Mouse (Mus musculus) forebrain, embryonic 11.5 days (tissue): ENCODE data around the gene Zbtb43. TPM values are rescaled to one million over a fixed set of nuclear protein-coding genes. Genes with fewer than 3 reads are reported as not detected.

Source experiments
- ATAC-seq: fragments of 200-750 bp; cut with Nextera tagmentation; replicated peaks from 2 replicates; pipeline ENCODE4 v1.8.0; 2017; ENCODE audit warnings: moderate TSS enrichment; ENCODE audit not compliant: low FRiP score
- DNase-seq: peaks from one replicate; pipeline ENCODE4 v3.0.0-alpha.2; 2017; ENCODE audit warnings: low spot score
- H3K27ac ChIP-seq: fragments of 300-500 bp; sonication (generic); 2 replicates; pipeline ENCODE4 v1.5.1; 2014; ENCODE audit warnings: low read depth, low read length
- H3K27me3 ChIP-seq: fragments of 300-500 bp; sonication (generic); 2 replicates; pipeline ENCODE4 v1.6.1; 2014; ENCODE audit warnings: mild to moderate bottlenecking, low read length, mixed read lengths; ENCODE audit not compliant: control insufficient read depth, insufficient read depth
- H3K36me3 ChIP-seq: fragments of 300-500 bp; sonication (generic); 2 replicates; pipeline ENCODE4 v1.6.1; 2014; ENCODE audit warnings: mild to moderate bottlenecking, low read length, moderate library complexity, mixed read lengths; ENCODE audit not compliant: control insufficient read depth, insufficient read depth
- H3K4me1 ChIP-seq: fragments of 300-500 bp; sonication (generic); replicated peaks from 2 replicates; pipeline ENCODE4 v1.6.1; 2014; ENCODE audit warnings: low read length, mixed read lengths; ENCODE audit not compliant: control insufficient read depth, insufficient read depth
- H3K4me2 ChIP-seq: fragments of 300-500 bp; sonication (generic); 2 replicates; pipeline ENCODE4 v1.6.1; 2014; ENCODE audit warnings: low read depth, mild to moderate bottlenecking, low read length, moderate library complexity, mixed read lengths; ENCODE audit not compliant: severe bottlenecking
- H3K4me3 ChIP-seq: fragments of 300-500 bp; sonication (generic); 2 replicates; pipeline ENCODE4 v1.5.1; 2014; ENCODE audit warnings: low read depth, low read length
- H3K9ac ChIP-seq: fragments of 300-500 bp; sonication (generic); 2 replicates; pipeline ENCODE4 v1.6.1; 2014; ENCODE audit warnings: low read length
- H3K9me3 ChIP-seq: fragments of 300-500 bp; sonication (generic); 2 replicates; pipeline ENCODE4 v1.6.1; 2016; ENCODE audit warnings: low read length, mixed read lengths; ENCODE audit not compliant: control insufficient read depth
- WGBS: fragments of 180-500 bp; shearing (Covaris S2); extraction: QIAGEN DNeasy Blood & Tissue Kit; methylation state at CpG from one replicate; pipeline ENCODE4 v1.1.7; 2014; 5-methylcytosine and 5-hydroxymethylcytosine counted together
- polyA plus RNA-seq: library from polyadenylated mRNA; unstranded; fragments of >200 nt; fragmentation: Nextera tagmentation; extraction: Ambion mirVana; gene quantifications from 2 replicates; pipeline ENCODE4 v1.2.1, GENCODE M21; 2014

The Zbtb43 gene
- polyA plus RNA-seq = 21.0 and 23.7 TPM in 2 replicates

DNA sequence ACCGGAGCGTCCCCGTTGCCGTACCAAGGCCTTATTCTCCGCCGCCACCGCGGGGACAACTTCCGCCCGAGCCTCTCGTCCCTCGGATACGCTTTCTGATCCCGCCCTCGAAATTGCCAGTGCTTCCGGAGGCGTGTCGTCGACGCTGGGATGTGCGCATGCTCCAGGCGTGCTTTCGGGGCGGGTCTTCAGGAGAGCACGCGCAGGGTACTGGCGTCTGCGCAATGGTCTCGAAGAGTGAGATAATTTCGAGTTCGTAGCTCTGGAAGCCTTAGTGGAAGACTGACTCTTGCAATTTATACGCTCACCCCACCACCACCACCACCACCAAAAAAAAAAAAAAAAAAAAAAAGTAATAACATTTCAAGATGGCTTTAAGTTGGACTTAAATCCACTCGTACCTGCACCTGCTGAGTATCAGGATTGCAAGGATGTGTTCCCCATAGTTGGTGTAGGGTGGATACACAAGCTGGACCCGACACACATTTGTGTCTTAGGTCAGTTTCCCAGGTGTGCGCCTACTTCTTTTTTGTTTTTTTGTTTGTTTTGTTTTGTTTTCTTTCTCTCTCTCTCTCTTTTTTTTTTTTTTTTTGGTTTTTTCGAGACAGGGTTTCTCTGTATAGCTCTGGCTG is at the start of gene Zbtb43:
Gene Zbtb43, minus strand, starts transcription at position 94 of the 632 bp plus-strand sequence.
- peak; percentile 97 for DNase-seq
- H3K9ac ChIP-seq = peak within 1 kb of the TSS; percentile 86
- no peak within 1 kb of the TSS for H3K27ac ChIP-seq
- ATAC-seq = peak; percentile 91
- H3K9me3 ChIP-seq = no peaks in the 10 kb centered on the region
- WGBS = 5% methylated on average over 36 of the region's 36 CpGs
- peaks cover 9% of the 10 kb centered on the region; the same call in 1 of the 2 replicates for H3K4me1 ChIP-seq
- H3K27me3 ChIP-seq = no peaks in the 10 kb centered on the region
- H3K36me3 ChIP-seq = no peaks in the 10 kb centered on the region
- H3K4me2 ChIP-seq = peak within 1 kb of the TSS; percentile 83
- peak within 1 kb of the TSS; percentile 97 for H3K4me3 ChIP-seq

DNA sequence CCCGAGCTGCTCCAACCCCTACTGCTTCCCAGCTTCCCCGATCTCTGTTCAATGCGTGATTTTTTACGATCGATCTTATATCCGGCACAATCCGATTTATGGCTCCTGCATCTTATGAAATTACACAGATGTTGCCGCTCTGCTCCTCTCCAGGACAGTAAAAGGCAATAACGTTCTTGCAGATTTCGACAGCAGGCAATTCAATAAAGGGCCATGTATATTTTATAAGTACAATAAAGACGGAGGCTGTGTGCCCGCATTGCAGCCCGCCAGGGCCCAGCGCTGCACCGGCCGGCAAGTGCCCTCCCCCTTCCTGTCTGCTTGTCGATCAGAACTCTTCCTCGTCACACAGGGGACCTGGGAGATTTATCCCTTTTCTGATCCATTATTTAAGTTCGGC is 47.5 kb upstream of the Zbtb43 start:
- ATAC-seq = no peak

DNA sequence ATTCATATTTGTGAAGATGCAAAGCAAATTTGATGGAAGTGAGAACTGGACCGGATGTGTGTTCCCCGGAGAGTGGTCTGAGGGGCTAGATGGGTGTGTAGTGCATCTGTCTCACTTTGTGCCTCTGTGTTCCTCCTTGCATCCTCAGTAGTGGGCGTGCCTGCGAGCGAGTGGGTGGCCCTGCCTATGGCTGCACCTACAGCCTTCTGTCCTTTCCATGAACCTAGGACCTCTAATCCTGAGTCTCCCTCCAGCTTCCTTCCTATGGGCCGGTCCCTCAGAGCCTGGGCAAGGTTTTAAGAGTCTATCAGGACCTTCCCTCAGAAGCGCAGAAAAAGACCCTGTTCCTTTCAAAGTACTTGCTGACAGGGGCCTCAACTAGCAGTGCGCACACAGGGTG is 47.1 kb upstream of the Zbtb43 start:
- WGBS = 82% methylated on average over 8 of the region's 8 CpGs
- Histone ChIP-seq H3K27ac (no peak overlapping the region), H3K4me2 (no peak overlapping the region), H3K9me3 (no peaks in the 10 kb centered on the region), H3K27me3 (no peaks in the 10 kb centered on the region), H3K9ac (no peak overlapping the region), H3K36me3 (no peaks in the 10 kb centered on the region), H3K4me3 (no peak overlapping the region), H3K4me1 (no peaks in the 10 kb centered on the region)
- DNase-seq (no peak), ATAC-seq (no peak)

More for the DNA sequence above, 47.5 kb upstream of the Zbtb43 start:
- Histone ChIP-seq H3K27ac (no peak overlapping the region), H3K4me1 (no peaks in the 10 kb centered on the region), H3K27me3 (no peaks in the 10 kb centered on the region), H3K9ac (no peak overlapping the region), H3K4me2 (no peak overlapping the region), H3K36me3 (no peaks in the 10 kb centered on the region), H3K4me3 (no peak overlapping the region), H3K9me3 (no peaks in the 10 kb centered on the region)
- DNase-seq = no peak
- WGBS = 82% methylated on average over 19 of the region's 19 CpGs

GRCm38 (mm10) chr2:33510791-33511190 is 42.4 kb upstream of the Zbtb43 start:
- ATAC-seq = no peak
- H3K4me1 ChIP-seq = no peaks in the 10 kb centered on the region
- H3K27me3 ChIP-seq = no peaks in the 10 kb centered on the region
- no peak overlapping the region for H3K4me2 ChIP-seq
- no peak overlapping the region for H3K9ac ChIP-seq
- no peaks in the 10 kb centered on the region for H3K36me3 ChIP-seq
- H3K27ac ChIP-seq = no peak overlapping the region
- H3K9me3 ChIP-seq = no peaks in the 10 kb centered on the region
- DNase-seq = no peak
- 93% methylated on average over 1 of the region's 1 CpGs for WGBS
- H3K4me3 ChIP-seq = no peak overlapping the region

- Histone ChIP-seq H3K4me2 (no peak overlapping the region), H3K9me3 (no peaks in the 10 kb centered on the region), H3K27ac (no peak overlapping the region), H3K27me3 (no peaks in the 10 kb centered on the region), H3K36me3 (no peaks in the 10 kb centered on the region), H3K4me3 (no peak overlapping the region), H3K9ac (no peak overlapping the region), H3K4me1 (no peaks in the 10 kb centered on the region)
- DNase-seq (no peak), ATAC-seq (no peak)
- 45% methylated on average over 2 of the region's 2 CpGs for WGBS
Observed at GRCm38 (mm10) chr2:33502602-33503001, 34.2 kb upstream of the Zbtb43 start.

DNA sequence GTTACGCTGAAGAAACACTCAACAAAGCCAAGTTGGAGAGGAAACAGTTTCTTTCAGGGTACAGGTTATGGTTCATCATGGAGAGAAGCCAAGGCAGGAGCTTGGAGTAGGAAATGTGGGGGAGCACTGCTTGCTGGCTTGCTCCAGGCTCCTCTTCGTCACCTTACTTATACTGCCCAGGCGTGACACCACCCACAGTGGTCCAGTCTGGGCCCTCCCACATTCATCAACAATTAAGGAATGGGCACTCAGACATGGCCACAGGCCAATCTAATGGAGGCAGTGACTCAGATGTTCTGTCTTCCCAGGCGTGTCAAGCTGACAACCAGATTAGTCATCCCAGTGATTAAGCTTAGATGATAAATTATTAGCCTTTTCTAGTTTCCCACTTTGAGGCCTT is 29.9 kb upstream of the Zbtb43 start:
- DNase-seq = no peak
- no peaks in the 10 kb centered on the region for H3K4me1 ChIP-seq
- no peak overlapping the region for H3K4me2 ChIP-seq
- no peak overlapping the region for H3K9ac ChIP-seq
- 84% methylated on average over 4 of the region's 4 CpGs for WGBS
- H3K27me3 ChIP-seq = no peaks in the 10 kb centered on the region
- H3K9me3 ChIP-seq = no peaks in the 10 kb centered on the region
- no peaks in the 10 kb centered on the region for H3K36me3 ChIP-seq
- no peak overlapping the region for H3K27ac ChIP-seq
- ATAC-seq = no peak
- H3K4me3 ChIP-seq = no peak overlapping the region

- Histone ChIP-seq H3K4me2 (no peak overlapping the region), H3K36me3 (no peaks in the 10 kb centered on the region), H3K9ac (no peak overlapping the region), H3K27me3 (no peaks in the 10 kb centered on the region), H3K9me3 (no peaks in the 10 kb centered on the region), H3K4me1 (no peaks in the 10 kb centered on the region), H3K4me3 (no peak overlapping the region), H3K27ac (no peak overlapping the region)
- 58% methylated on average over 3 of the region's 3 CpGs for WGBS
- ATAC-seq = no peak
- DNase-seq = peak; percentile 61
Observed at GRCm38 (mm10) chr2:33495654-33496053, 27.3 kb upstream of the Zbtb43 start.

DNA sequence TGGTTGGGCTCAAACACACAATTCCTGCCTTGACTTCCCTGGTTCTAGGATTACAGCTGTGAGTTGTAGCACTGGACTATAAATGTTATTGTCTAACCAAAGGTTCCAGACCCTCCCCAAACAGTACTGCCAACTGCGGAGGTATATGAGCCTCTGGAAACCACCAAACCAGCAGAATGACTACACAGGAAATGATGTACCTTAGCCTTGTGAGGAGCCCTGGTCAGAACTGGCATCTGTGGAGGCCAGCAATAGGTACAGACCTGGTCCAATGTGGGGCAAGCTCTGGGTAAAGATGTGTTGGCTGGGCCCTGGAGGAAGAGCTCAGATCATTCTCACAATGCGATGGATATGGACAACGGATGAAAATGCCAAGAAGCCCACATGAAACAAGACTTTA is 23.7 kb upstream of the Zbtb43 start:
- Histone ChIP-seq H3K27ac (no peak overlapping the region), H3K4me1 (no peaks in the 10 kb centered on the region), H3K4me2 (no peak overlapping the region), H3K36me3 (no peaks in the 10 kb centered on the region), H3K27me3 (no peaks in the 10 kb centered on the region), H3K4me3 (no peak overlapping the region), H3K9ac (no peak overlapping the region), H3K9me3 (no peaks in the 10 kb centered on the region)
- ATAC-seq (no peak), DNase-seq (no peak)
- 95% methylated on average over 3 of the region's 3 CpGs for WGBS

DNA sequence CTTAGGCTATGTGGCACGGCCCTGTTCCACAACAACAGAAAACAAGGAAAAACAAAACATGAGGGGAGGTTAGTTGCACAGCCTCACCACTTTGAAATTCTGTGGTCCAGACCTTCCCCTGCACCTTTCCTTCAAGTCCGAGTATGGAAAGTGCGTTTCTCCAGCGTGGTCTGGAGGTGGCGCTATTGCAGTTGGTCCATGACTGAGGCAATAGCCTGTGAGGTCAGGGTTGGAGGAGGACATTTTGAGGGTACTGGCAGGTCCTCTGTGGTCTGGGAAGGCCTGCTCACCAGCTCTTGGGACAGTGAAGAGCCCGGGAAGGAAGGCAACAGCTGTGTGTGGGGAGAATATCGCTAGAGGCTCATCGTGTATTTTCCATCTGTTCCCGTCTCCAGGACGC is 21.2 kb upstream of the Zbtb43 start:
- Histone ChIP-seq H3K9me3 (no peaks in the 10 kb centered on the region), H3K9ac (no peak overlapping the region), H3K4me3 (no peak overlapping the region), H3K4me1 (no peaks in the 10 kb centered on the region), H3K27me3 (peaks cover 2% of the 10 kb centered on the region; the same call in 1 of the 2 replicates), H3K27ac (no peak overlapping the region), H3K36me3 (no peaks in the 10 kb centered on the region), H3K4me2 (no peak overlapping the region)
- WGBS = 61% methylated on average over 10 of the region's 10 CpGs
- DNase-seq (no peak), ATAC-seq (no peak)
